Mouse (Mus musculus) liver, embryonic 11.5 days (tissue): ENCODE measurements around the gene Aldh1a1. TPM values are rescaled to one million over a fixed set of nuclear protein-coding genes. Genes with fewer than 3 reads are reported as not detected.

ENCODE experiments used
- ATAC-seq: fragments of 200-750 bp; cut with Nextera tagmentation; replicated peaks from 2 replicates; pipeline ENCODE4 v1.8.0; 2017; ENCODE audit warnings: moderate number of reproducible peaks, mild to moderate bottlenecking, moderate TSS enrichment, moderate library complexity; ENCODE audit not compliant: low FRiP score
- DNase-seq: peaks from one replicate; pipeline ENCODE4 v3.0.0-alpha.2; 2017; ENCODE audit warnings: low spot score
- H3K27ac ChIP-seq: fragments of 300-500 bp; sonication (generic); 2 replicates; pipeline ENCODE4 v1.5.1; 2014; ENCODE audit warnings: mild to moderate bottlenecking, low read depth, low read length, control low read depth
- H3K27me3 ChIP-seq: fragments of 300-500 bp; sonication (generic); replicated peaks from 2 replicates; pipeline ENCODE4 v1.6.1; 2014; ENCODE audit warnings: low read length, mixed read lengths; ENCODE audit not compliant: control insufficient read depth, insufficient read depth
- H3K36me3 ChIP-seq: fragments of 300-500 bp; sonication (generic); 2 replicates; pipeline ENCODE4 v1.6.1; 2014; ENCODE audit warnings: mild to moderate bottlenecking, low read length, moderate library complexity, mixed read lengths; ENCODE audit not compliant: control insufficient read depth, insufficient read depth
- H3K4me1 ChIP-seq: fragments of 300-500 bp; sonication (generic); replicated peaks from 2 replicates; pipeline ENCODE4 v1.6.1; 2014; ENCODE audit warnings: low read length, mixed read lengths; ENCODE audit not compliant: control insufficient read depth, insufficient read depth
- H3K4me2 ChIP-seq: fragments of 300-500 bp; sonication (generic); 2 replicates; pipeline ENCODE4 v1.6.1; 2014; ENCODE audit warnings: mild to moderate bottlenecking, control low read depth, moderate library complexity
- H3K4me3 ChIP-seq: fragments of 300-500 bp; sonication (generic); 2 replicates; pipeline ENCODE4 v1.5.1; 2014; ENCODE audit warnings: low read depth, low read length, control low read depth
- H3K9ac ChIP-seq: fragments of 300-500 bp; sonication (generic); 2 replicates; pipeline ENCODE4 v1.6.1; 2014; ENCODE audit warnings: low read depth, low read length, control low read depth
- H3K9me3 ChIP-seq: fragments of 300-500 bp; sonication (generic); 2 replicates; pipeline ENCODE4 v1.6.1; 2016; ENCODE audit warnings: low read length, inconsistent platforms, mixed read lengths; ENCODE audit not compliant: control insufficient read depth
- WGBS: fragments of 180-500 bp; shearing (Covaris S2); extraction: QIAGEN DNeasy Blood & Tissue Kit; methylation state at CpG from one replicate; pipeline ENCODE4 v1.1.7; 2014; 5-methylcytosine and 5-hydroxymethylcytosine counted together
- polyA plus RNA-seq: library from polyadenylated mRNA; unstranded; fragments of >200 nt; fragmentation: Nextera tagmentation; extraction: Ambion mirVana; gene quantifications from 2 replicates; pipeline ENCODE4 v1.2.1, GENCODE M21; 2014

Gene Aldh1a1
- polyA plus RNA-seq, 1 experiment from 2014 or later: 0.55 TPM

DNA sequence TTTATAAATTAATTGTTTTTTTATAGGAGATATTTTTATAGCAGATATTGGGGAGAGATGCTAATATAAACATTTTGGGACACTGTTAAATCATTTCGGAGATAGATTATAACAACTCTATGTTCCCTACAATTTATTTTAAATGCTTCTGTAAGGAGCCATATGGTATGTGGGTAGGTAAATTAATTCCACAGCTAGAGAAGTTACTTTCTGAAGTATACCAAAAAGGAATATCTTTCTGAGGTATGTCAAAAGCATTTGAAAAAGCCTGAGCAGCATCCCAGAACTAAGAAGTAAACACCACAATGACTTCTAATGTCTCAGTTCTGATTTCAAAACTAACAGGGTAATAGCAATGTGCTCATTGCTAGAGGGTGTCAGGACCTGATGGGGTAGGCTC lies 49.4 kb downstream of the Aldh1a1 start:
- Histone ChIP-seq H3K36me3 (no peaks in the 10 kb centered on the region), H3K4me2 (no peak overlapping the region), H3K4me3 (no peak overlapping the region), H3K9ac (no peak overlapping the region), H3K27me3 (no peaks in the 10 kb centered on the region), H3K9me3 (no peaks in the 10 kb centered on the region), H3K4me1 (no peaks in the 10 kb centered on the region), H3K27ac (no peak overlapping the region)
- no peak for ATAC-seq
- DNase-seq: no peak
- 69% methylated on average over 1 of the region's 1 CpGs for WGBS

DNA sequence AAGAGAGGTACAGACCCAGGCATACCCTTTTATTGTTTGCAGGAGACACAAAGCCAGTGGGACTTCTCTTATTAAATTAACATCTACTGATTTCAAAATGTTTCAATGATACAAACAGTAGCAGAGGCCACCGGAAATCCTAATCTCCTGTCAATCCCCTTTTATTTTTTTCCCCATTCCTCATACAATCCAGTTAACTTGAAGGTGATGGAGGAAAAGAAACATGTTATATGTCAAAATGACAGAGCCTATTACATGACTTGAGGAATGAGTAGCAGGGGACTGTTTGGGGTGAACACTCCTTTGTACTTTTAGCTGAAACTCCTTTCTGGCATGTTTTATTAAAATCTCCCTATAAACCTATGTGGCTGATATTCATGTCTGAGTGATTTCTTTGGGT lies 51.3 kb downstream of the Aldh1a1 start:
- Histone ChIP-seq H3K9me3 (no peaks in the 10 kb centered on the region), H3K4me2 (no peak overlapping the region), H3K27ac (no peak overlapping the region), H3K27me3 (no peaks in the 10 kb centered on the region), H3K36me3 (no peaks in the 10 kb centered on the region), H3K9ac (no peak overlapping the region), H3K4me3 (no peak overlapping the region), H3K4me1 (no peaks in the 10 kb centered on the region)
- DNase-seq: no peak
- ATAC-seq: no peak
- WGBS: 66% methylated on average over 1 of the region's 1 CpGs

DNA sequence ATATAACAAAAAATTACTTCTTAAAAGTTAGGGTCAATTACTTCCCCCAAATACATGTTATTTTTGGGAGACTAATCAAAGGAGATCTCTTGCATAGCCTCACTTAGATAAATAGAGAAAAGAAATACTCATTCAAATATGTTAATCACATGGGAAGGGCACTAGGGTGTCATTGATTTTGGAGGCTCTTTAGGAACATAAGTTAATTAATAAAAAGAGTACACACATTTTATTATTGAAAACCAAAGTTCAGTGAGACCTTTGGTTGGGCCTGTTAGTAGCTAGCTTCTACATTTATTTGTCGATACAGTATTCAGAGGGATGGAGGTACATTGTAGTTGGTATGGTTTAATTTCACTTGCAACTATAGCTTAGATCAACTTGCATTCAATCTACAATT lies 52.4 kb downstream of the Aldh1a1 start:
- WGBS: 85% methylated on average over 1 of the region's 1 CpGs
- ATAC-seq: no peak
- no peaks in the 10 kb centered on the region for H3K36me3 ChIP-seq

GRCm38 (mm10) chr19:20547025-20547424 lies 54.5 kb downstream of the Aldh1a1 start:
- H3K4me3 ChIP-seq: no peak overlapping the region
- 90% methylated on average over 3 of the region's 3 CpGs for WGBS
- H3K4me1 ChIP-seq: no peaks in the 10 kb centered on the region
- H3K9ac ChIP-seq: no peak overlapping the region
- no peaks in the 10 kb centered on the region for H3K9me3 ChIP-seq
- no peak overlapping the region for H3K27ac ChIP-seq
- no peaks in the 10 kb centered on the region for H3K27me3 ChIP-seq
- DNase-seq (no peak), ATAC-seq (no peak)
- H3K4me2 ChIP-seq: no peak overlapping the region
- H3K36me3 ChIP-seq: no peaks in the 10 kb centered on the region

More for the DNA sequence above, 52.4 kb downstream of the Aldh1a1 start:
- no peak overlapping the region for H3K27ac ChIP-seq
- no peak overlapping the region for H3K4me3 ChIP-seq
- H3K4me1 ChIP-seq: no peaks in the 10 kb centered on the region
- H3K4me2 ChIP-seq: no peak overlapping the region
- H3K9me3 ChIP-seq: no peaks in the 10 kb centered on the region
- H3K27me3 ChIP-seq: no peaks in the 10 kb centered on the region
- H3K9ac ChIP-seq: no peak overlapping the region
- no peak for DNase-seq

DNA sequence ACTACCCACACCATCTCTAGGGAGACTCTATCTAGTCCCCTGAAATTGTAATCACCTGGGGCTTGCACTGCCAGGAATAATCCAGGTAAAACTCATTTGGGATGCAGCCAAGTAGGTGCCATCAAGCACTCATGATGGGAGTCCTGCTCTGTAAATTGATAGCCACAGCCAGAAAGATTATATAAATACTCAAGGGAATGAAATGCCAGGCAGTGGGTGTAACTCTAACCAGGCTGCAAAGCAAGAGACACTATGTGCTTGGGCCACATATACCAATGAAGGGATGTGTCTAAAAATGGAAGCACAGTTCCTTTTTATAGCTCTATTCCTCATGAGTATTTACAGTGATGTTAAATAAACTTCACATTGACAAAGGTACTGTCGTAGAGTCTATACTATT lies 56.9 kb downstream of the Aldh1a1 start:
- no peak for ATAC-seq
- Histone ChIP-seq H3K27ac (no peak overlapping the region), H3K4me1 (no peaks in the 10 kb centered on the region), H3K36me3 (no peaks in the 10 kb centered on the region), H3K4me3 (no peak overlapping the region), H3K9me3 (no peaks in the 10 kb centered on the region), H3K4me2 (no peak overlapping the region), H3K27me3 (no peaks in the 10 kb centered on the region), H3K9ac (no peak overlapping the region)
- no peak for DNase-seq
- WGBS: 88% methylated on average over 1 of the region's 1 CpGs

- no peak overlapping the region for H3K4me3 ChIP-seq
- ATAC-seq (no peak), DNase-seq (no peak)
- no peak overlapping the region for H3K9ac ChIP-seq
- H3K4me1 ChIP-seq: no peaks in the 10 kb centered on the region
- WGBS: 72% methylated on average over 1 of the region's 1 CpGs
- H3K9me3 ChIP-seq: no peaks in the 10 kb centered on the region
- no peaks in the 10 kb centered on the region for H3K27me3 ChIP-seq
- H3K27ac ChIP-seq: no peak overlapping the region
- no peak overlapping the region for H3K4me2 ChIP-seq
- no peaks in the 10 kb centered on the region for H3K36me3 ChIP-seq
Observed at GRCm38 (mm10) chr19:20555365-20555764, 62.9 kb downstream of the Aldh1a1 start.

- ATAC-seq: no peak
- H3K4me2 ChIP-seq: no peak overlapping the region
- no peak overlapping the region for H3K9ac ChIP-seq
- no peaks in the 10 kb centered on the region for H3K36me3 ChIP-seq
- H3K27ac ChIP-seq: no peak overlapping the region
- H3K9me3 ChIP-seq: no peaks in the 10 kb centered on the region
- H3K4me1 ChIP-seq: no peaks in the 10 kb centered on the region
- H3K27me3 ChIP-seq: no peaks in the 10 kb centered on the region
- WGBS: 82% methylated on average over 4 of the region's 4 CpGs
- H3K4me3 ChIP-seq: no peak overlapping the region
- DNase-seq: no peak
Observed at GRCm38 (mm10) chr19:20557211-20557610, 64.7 kb downstream of the Aldh1a1 start.

DNA sequence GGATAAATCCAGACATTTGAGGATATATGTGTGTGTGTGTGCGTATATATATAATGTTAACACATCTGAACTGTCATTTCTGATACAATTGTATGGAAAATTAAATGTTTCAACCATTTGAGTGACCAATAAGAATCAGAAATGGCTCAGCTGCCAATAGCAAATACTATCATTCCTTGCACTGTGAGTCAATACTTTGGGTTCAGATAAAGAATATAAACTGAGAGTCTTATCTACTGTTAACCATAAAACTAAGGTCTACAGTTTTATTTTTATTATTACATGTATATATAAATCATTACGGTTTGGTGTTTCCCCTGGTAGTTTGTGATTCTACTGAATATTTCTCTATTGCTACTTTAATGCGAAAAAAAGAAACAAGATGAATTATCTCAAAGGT lies 65.6 kb downstream of the Aldh1a1 start:
- no peak for DNase-seq
- no peak overlapping the region for H3K4me3 ChIP-seq
- 85% methylated on average over 3 of the region's 3 CpGs for WGBS

DNA sequence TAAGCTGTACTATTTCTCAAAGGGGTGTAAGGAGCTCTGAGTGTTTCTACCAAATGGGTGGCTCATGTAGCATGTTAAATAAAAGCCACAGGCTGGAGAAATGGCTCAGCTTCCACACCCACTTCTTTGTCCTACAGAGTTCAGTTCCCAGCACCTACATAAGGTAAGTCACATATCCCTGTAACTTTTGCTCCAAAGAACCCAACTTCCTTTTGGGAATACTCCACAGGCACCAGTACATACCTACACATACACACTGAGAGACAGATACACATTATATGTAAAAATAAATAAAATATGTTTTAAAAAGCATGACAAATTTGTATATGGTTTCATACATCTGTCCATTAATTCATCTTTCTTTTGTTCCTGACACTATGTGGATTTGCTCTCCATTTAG lies 66.0 kb downstream of the Aldh1a1 start:
- Histone ChIP-seq H3K36me3 (no peaks in the 10 kb centered on the region), H3K4me3 (no peak overlapping the region), H3K4me1 (no peaks in the 10 kb centered on the region), H3K27ac (no peak overlapping the region), H3K9ac (no peak overlapping the region), H3K4me2 (no peak overlapping the region), H3K27me3 (no peaks in the 10 kb centered on the region), H3K9me3 (no peaks in the 10 kb centered on the region)
- no peak for DNase-seq
- no peak for ATAC-seq

More for the DNA sequence above, 65.6 kb downstream of the Aldh1a1 start:
- Histone ChIP-seq H3K4me2 (no peak overlapping the region), H3K27ac (no peak overlapping the region), H3K36me3 (no peaks in the 10 kb centered on the region), H3K27me3 (no peaks in the 10 kb centered on the region), H3K9ac (no peak overlapping the region), H3K4me1 (no peaks in the 10 kb centered on the region), H3K9me3 (no peaks in the 10 kb centered on the region)
- ATAC-seq: no peak
